Mouse (Mus musculus): Measurements from ENCODE around the gene Gm47841.

The Gm47841 gene

GRCm38 (mm10) chr15:101041966-101042365 is 5.2 kb downstream of the Gm47841 start:
- DNase-seq, result peak; percentile 33 to 46

GRCm38 (mm10) chr15:101039651-101040050 is 7.5 kb downstream of the Gm47841 start:
- peak; percentile 39 to 42 for DNase-seq

- no peak for DNase-seq
Measured at GRCm38 (mm10) chr15:101028960-101029359, 18.2 kb downstream of the Gm47841 start.

GRCm38 (mm10) chr15:101011352-101011751 is 35.8 kb downstream of the Gm47841 start:
- no peak for DNase-seq

GRCm38 (mm10) chr15:101008386-101009010 is 38.7 kb downstream of the Gm47841 start:
- DNase-seq, result peak; percentile 57 to 60

GRCm38 (mm10) chr15:101007236-101007635 is 40.0 kb downstream of the Gm47841 start:
- no peak for DNase-seq

GRCm38 (mm10) chr15:101006251-101007040 is 40.8 kb downstream of the Gm47841 start:
- no peak for DNase-seq

- DNase-seq, result no peak
Measured at GRCm38 (mm10) chr15:101005717-101006116, 41.5 kb downstream of the Gm47841 start.

GRCm38 (mm10) chr15:101004538-101004937 is 42.7 kb downstream of the Gm47841 start:
- DNase-seq, result no peak

GRCm38 (mm10) chr15:101002466-101002865 is 44.7 kb downstream of the Gm47841 start:
- no peak for DNase-seq

- no peak for DNase-seq
Measured at GRCm38 (mm10) chr15:101001685-101002084, 45.5 kb downstream of the Gm47841 start.

- DNase-seq, result peak; percentile 78 to 82
Measured at GRCm38 (mm10) chr15:100997090-100997489, 50.1 kb downstream of the Gm47841 start.

All from cerebellum, postnatal 10 days (tissue).